Mouse (Mus musculus): ENCODE data around the gene Coro1b. TPM values are rescaled to one million over a fixed set of nuclear protein-coding genes. Genes with fewer than 3 reads are reported as not detected.

Gene Coro1b
- polyA plus RNA-seq, 1 experiment from 2014 or later: 159 TPM

DNA sequence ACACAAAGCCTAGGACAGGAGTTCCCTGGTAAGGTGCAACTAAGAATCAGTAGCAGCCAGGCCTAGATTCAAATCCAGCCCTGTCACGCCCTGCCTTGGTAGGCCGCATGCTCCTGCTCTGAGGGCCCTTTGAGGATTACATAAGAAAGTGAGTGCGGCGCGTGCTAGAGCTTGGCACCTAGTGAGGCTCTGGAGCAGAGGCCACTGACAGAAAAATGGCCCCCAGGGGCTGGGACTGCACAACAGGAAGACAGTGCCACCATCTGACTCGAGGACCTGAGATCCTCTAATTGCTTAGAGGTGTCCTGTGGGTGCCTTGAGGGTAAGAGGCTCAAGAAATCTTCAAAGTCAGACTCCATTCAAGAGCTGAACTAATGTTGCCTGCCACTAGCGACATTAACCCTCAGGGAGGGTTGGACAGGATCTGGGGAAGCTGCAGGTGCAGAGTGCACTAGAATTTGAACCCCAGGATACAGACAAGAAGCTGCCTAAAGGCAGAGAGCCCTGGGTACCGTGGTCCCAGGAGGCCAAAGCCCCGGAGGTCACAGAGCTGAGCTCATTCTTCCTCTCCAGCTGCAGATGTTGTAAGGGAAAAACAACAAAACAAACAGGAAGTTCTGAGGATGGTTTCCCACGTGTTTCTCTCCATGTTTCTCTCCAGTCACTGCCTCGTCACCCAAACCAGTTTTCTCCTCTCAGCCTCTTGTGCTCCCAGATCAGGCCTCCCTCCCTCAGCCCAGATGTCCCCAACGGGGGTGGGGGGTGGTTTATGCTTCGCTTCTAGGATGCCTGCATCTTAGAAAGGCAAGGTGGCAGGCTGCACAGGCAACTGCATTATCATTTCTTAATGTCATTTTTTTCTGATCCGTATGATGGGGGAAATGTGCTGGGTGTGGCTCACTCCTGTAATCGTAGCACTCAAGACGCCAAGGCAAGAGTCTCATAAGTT lies 3.6 kb upstream of the Coro1b start:
- Histone ChIP-seq H3K9me3 (replicated peaks) (no peaks in the 10 kb centered on the region), H3K4me1 (peaks cover 17% of the 10 kb centered on the region), H3K27ac (replicated peaks) (no peak overlapping the region), H3K4me3 (replicated peaks) (no peak overlapping the region), H3K36me3 (no peaks in the 10 kb centered on the region), H3K4me2 (replicated peaks) (no peak overlapping the region), H3K27me3 (no peaks in the 10 kb centered on the region), H3K9ac (no peak overlapping the region)
- 63% methylated on average over 16 of the region's 16 CpGs for WGBS
- no peak for ATAC-seq (ENCODE audit: insufficient number of reproducible peaks, low FRiP score, low TSS enrichment, low read depth)

- no peak overlapping the region for H3K27ac ChIP-seq (replicated peaks)
- 92% methylated on average over 5 of the region's 5 CpGs for WGBS
Measured at GRCm38 (mm10) chr19:4145936-4146335, 2.5 kb upstream of the Coro1b start.

GRCm38 (mm10) chr19:4146366-4147021 lies 1.9 kb upstream of the Coro1b start:
- H3K9me3 ChIP-seq (replicated peaks): no peaks in the 10 kb centered on the region
- no peak overlapping the region for H3K4me2 ChIP-seq (replicated peaks)
- H3K4me3 ChIP-seq (replicated peaks): no peak overlapping the region
- H3K27me3 ChIP-seq: no peaks in the 10 kb centered on the region
- H3K9ac ChIP-seq: no peak overlapping the region
- H3K36me3 ChIP-seq: peaks cover 16% of the 10 kb centered on the region
- 59% methylated on average over 12 of the region's 12 CpGs for WGBS
- H3K27ac ChIP-seq (replicated peaks): no peak overlapping the region
- peaks cover 22% of the 10 kb centered on the region for H3K4me1 ChIP-seq
- ATAC-seq (ENCODE audit: insufficient number of reproducible peaks, low FRiP score, low TSS enrichment, low read depth): no peak

More at GRCm38 (mm10) chr19:4145936-4146335, 2.5 kb upstream of the Coro1b start:
- no peak overlapping the region for H3K4me3 ChIP-seq (replicated peaks)
- H3K4me1 ChIP-seq: peaks cover 22% of the 10 kb centered on the region
- H3K9me3 ChIP-seq (replicated peaks): no peaks in the 10 kb centered on the region
- H3K27me3 ChIP-seq: no peaks in the 10 kb centered on the region
- ATAC-seq (ENCODE audit: insufficient number of reproducible peaks, low FRiP score, low TSS enrichment, low read depth): no peak
- H3K4me2 ChIP-seq (replicated peaks): no peak overlapping the region
- no peak overlapping the region for H3K9ac ChIP-seq
- peaks cover 11% of the 10 kb centered on the region for H3K36me3 ChIP-seq

- H3K27ac ChIP-seq (replicated peaks): no peak overlapping the region
- peaks cover 22% of the 10 kb centered on the region for H3K4me1 ChIP-seq
- H3K9me3 ChIP-seq (replicated peaks): no peaks in the 10 kb centered on the region
- H3K27me3 ChIP-seq: no peaks in the 10 kb centered on the region
- H3K4me2 ChIP-seq (replicated peaks): no peak overlapping the region
- no peak overlapping the region for H3K9ac ChIP-seq
- peaks cover 20% of the 10 kb centered on the region for H3K36me3 ChIP-seq
- 36% methylated on average over 3 of the region's 3 CpGs for WGBS
- no peak for ATAC-seq (ENCODE audit: insufficient number of reproducible peaks, low FRiP score, low TSS enrichment, low read depth)
- no peak overlapping the region for H3K4me3 ChIP-seq (replicated peaks)
Measured at GRCm38 (mm10) chr19:4147022-4147405, 1.4 kb upstream of the Coro1b start.

- peak overlapping the region; percentile 90 for H3K9ac ChIP-seq
- ATAC-seq (ENCODE audit: insufficient number of reproducible peaks, low FRiP score, low TSS enrichment, low read depth): no peak
- 35% methylated on average over 9 of the region's 9 CpGs for WGBS
- no peaks in the 10 kb centered on the region for H3K9me3 ChIP-seq (replicated peaks)
- H3K4me3 ChIP-seq (replicated peaks): peak overlapping the region; percentile 95
- no peaks in the 10 kb centered on the region for H3K27me3 ChIP-seq
- H3K4me2 ChIP-seq (replicated peaks): peak overlapping the region; percentile 85
- peak overlapping the region; percentile 71 for H3K27ac ChIP-seq (replicated peaks)
- H3K4me1 ChIP-seq: peaks cover 22% of the 10 kb centered on the region
- H3K36me3 ChIP-seq: peaks cover 28% of the 10 kb centered on the region
Measured at GRCm38 (mm10) chr19:4147782-4148490, 483 bp upstream of the Coro1b start.

GRCm38 (mm10) chr19:4148819-4149218 lies 400 bp downstream of the Coro1b start:
- WGBS: 3% methylated on average over 6 of the region's 8 CpGs
- no peaks in the 10 kb centered on the region for H3K9me3 ChIP-seq (replicated peaks)
- peak overlapping the region; percentile 80 for H3K27ac ChIP-seq (replicated peaks)
- H3K36me3 ChIP-seq: peaks cover 36% of the 10 kb centered on the region
- no peak; the same call in 1 of the 2 replicates for ATAC-seq (ENCODE audit: insufficient number of reproducible peaks, low FRiP score, low TSS enrichment, low read depth)
- H3K9ac ChIP-seq: peak overlapping the region; percentile 90
- H3K4me3 ChIP-seq (replicated peaks): peak overlapping the region; percentile 95
- H3K4me1 ChIP-seq: peaks cover 22% of the 10 kb centered on the region
- H3K27me3 ChIP-seq: no peaks in the 10 kb centered on the region
- peak overlapping the region; percentile 85 for H3K4me2 ChIP-seq (replicated peaks)

- Histone ChIP-seq H3K27me3 (no peaks in the 10 kb centered on the region), H3K4me2 (replicated peaks) (peak overlapping the region; percentile 85), H3K27ac (replicated peaks) (no peak overlapping the region), H3K9me3 (replicated peaks) (no peaks in the 10 kb centered on the region), H3K4me3 (replicated peaks) (peak overlapping the region; percentile 95), H3K4me1 (peaks cover 22% of the 10 kb centered on the region), H3K9ac (peak overlapping the region; percentile 90), H3K36me3 (peaks cover 36% of the 10 kb centered on the region)
- no peak for ATAC-seq (ENCODE audit: insufficient number of reproducible peaks, low FRiP score, low TSS enrichment, low read depth)
- WGBS: 82% methylated on average over 11 of the region's 11 CpGs
Measured at GRCm38 (mm10) chr19:4149283-4149682, 864 bp downstream of the Coro1b start.

DNA sequence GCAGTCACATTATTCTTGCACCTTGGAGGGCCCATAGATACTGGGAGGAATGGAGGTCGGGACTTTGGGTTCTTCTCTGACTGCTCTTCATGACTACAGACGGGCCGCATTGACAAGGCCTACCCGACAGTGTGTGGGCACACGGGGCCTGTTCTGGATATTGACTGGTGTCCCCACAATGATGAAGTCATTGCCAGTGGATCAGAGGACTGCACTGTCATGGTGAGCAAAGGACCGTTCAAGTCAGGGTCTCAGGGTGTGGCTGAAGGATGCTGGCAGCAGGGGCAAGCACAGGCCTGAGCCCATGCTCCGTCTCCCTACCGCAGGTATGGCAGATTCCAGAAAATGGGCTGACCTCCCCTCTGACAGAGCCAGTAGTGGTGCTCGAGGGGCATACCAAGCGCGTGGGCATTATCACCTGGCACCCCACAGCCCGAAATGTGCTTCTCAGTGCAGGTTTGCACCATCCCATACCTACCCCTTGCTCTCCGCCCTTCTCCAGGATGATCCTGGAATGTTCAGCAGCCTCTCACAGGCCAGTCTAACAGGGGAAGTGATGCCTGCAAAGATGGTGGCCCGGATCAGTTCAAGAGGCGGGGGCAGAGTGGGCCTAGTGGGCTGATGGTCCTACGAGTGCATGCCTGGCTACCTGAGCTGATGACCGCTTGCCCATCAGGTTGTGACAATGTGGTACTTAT lies 1.5 kb downstream of the Coro1b start:
- H3K27ac ChIP-seq (replicated peaks): no peak overlapping the region
- H3K27me3 ChIP-seq: no peaks in the 10 kb centered on the region
- no peak overlapping the region for H3K9ac ChIP-seq
- H3K9me3 ChIP-seq (replicated peaks): no peaks in the 10 kb centered on the region
- no peak for ATAC-seq (ENCODE audit: insufficient number of reproducible peaks, low FRiP score, low TSS enrichment, low read depth)
- H3K36me3 ChIP-seq: peaks cover 36% of the 10 kb centered on the region
- H3K4me1 ChIP-seq: peaks cover 22% of the 10 kb centered on the region
- peak overlapping the region; percentile 95 for H3K4me3 ChIP-seq (replicated peaks)
- 91% methylated on average over 17 of the region's 17 CpGs for WGBS
- H3K4me2 ChIP-seq (replicated peaks): peak overlapping the region; percentile 85

DNA sequence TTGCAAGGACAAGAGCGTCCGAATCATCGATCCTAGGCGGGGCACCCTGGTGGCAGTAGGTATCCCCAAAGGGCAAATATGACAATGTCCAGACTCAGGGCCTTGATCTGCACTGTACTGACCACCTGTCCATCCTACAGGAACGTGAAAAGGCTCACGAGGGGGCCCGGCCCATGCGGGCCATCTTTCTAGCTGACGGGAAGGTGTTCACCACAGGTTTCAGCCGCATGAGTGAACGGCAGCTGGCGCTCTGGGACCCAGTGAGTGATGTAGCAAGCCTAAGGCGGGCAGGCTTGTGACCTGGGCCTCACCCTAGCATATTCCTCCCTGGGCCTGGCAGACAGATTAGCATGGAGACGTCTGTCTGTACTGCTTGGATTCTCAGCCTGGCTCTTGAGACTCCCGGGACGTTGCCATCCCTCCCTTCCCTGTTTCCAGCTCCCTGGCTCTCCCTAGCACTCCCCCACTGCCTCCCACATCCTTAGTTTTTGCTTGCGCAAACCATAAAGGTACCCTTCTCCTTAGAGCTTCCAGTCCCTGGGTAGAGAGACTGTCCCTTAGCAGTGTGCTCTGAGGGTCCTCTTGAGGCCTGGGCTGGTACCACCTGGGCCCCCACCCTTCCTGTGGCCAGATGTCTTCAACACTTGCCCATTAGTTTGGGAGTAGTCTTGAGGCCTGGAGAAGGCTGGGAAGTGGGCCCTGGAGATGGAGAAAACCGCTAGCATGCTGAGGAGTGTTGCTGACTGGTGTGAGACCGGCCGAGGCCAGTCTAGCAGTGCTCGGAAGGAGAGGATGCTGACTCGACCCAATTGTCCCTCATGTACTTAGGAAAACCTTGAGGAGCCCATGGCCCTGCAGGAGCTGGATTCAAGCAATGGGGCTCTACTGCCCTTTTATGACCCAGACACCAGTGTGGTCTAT lies 2.4 kb downstream of the Coro1b start:
- no peaks in the 10 kb centered on the region for H3K9me3 ChIP-seq (replicated peaks)
- no peak overlapping the region for H3K4me3 ChIP-seq (replicated peaks)
- WGBS: 89% methylated on average over 22 of the region's 22 CpGs
- H3K4me2 ChIP-seq (replicated peaks): no peak overlapping the region
- no peaks in the 10 kb centered on the region for H3K27me3 ChIP-seq
- peaks cover 22% of the 10 kb centered on the region for H3K4me1 ChIP-seq
- peaks cover 40% of the 10 kb centered on the region for H3K36me3 ChIP-seq
- no peak for ATAC-seq (ENCODE audit: insufficient number of reproducible peaks, low FRiP score, low TSS enrichment, low read depth)
- no peak overlapping the region for H3K27ac ChIP-seq (replicated peaks)
- no peak overlapping the region for H3K9ac ChIP-seq

DNA sequence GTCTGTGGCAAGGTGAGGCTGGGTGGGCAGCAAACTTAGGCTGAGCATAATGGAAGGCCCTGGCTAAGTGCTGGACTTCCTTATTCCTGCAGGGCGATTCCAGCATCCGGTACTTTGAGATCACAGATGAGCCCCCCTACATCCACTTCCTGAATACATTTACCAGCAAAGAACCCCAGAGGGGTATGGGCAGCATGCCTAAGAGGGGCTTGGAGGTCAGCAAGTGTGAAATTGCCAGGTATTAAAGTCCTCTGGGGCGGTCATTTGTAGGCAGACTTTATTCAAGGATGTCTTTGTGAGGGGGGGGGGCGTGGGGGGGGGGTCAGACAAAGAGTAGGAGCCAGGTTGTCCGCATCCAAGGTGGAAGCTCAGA lies 3.1 kb downstream of the Coro1b start:
- no peak overlapping the region for H3K27ac ChIP-seq (replicated peaks)
- peaks cover 46% of the 10 kb centered on the region for H3K36me3 ChIP-seq
- no peak overlapping the region for H3K4me2 ChIP-seq (replicated peaks)
- no peaks in the 10 kb centered on the region for H3K27me3 ChIP-seq
- H3K9ac ChIP-seq: no peak overlapping the region
- H3K4me1 ChIP-seq: peaks cover 22% of the 10 kb centered on the region
- no peak overlapping the region for H3K4me3 ChIP-seq (replicated peaks)
- WGBS: 72% methylated on average over 5 of the region's 5 CpGs
- H3K9me3 ChIP-seq (replicated peaks): no peaks in the 10 kb centered on the region
- ATAC-seq (ENCODE audit: insufficient number of reproducible peaks, low FRiP score, low TSS enrichment, low read depth): no peak

Data from embryonic facial prominence, embryonic 15.5 days (tissue).